ENCODE assay signal across 10 mouse cellular contexts in the genomic region with DNA sequence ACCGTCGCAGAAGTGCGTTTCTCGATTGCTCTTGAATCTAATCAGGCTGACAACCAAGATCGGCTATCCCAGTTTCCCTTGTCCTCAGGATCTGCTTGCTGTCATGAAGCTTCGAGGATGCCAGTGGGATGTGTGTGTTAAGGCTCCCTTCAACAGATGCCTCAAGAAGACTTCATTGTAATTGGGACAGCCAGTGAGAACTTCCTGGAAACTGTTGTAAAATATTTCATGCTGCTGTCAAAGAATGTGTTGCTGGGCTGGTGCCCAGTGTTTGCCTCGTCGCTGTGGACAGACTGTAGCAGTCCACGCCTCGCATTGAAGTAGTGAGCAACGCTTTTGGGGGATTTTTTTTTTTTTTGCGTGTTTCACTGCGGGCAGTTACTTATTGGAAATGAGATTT.
DNase-seq lines count a peak whose midpoint lies in the region; ATAC-seq and TF ChIP-seq lines count a peak whose summit lies in the region.
"Had no signal": no experiment of that assay in that cellular context is flagged by ENCODE, and none has a peak within 500 bp of the region (broad histone marks: within the 10 kb centered on the region; RNA-seq: fewer than 3 reads in every experiment).

No protein-coding gene starts in this region.

- no peaks in the 10 kb centered on the region for H3K36me3 ChIP-seq in forebrain, postnatal 0 days (ENCODE audit: insufficient read depth)
- no peaks in the 10 kb centered on the region for H3K36me3 ChIP-seq in forebrain, embryonic 11.5 days (ENCODE audit: control insufficient read depth, insufficient read depth, low read length)
- no peaks in the 10 kb centered on the region for H3K36me3 ChIP-seq in limb, embryonic 14.5 days (ENCODE audit: control insufficient read depth, insufficient read depth, low read length)
- H3K36me3 ChIP-seq in limb, embryonic 10.5 days = no peaks in the 10 kb centered on the region
- H3K36me3 ChIP-seq: lung, embryonic 15.5 days had no signal

- H3K9ac ChIP-seq in forebrain, postnatal 0 days = no peak overlapping the region
- no peak overlapping the region for H3K9ac ChIP-seq in forebrain, embryonic 11.5 days (ENCODE audit: low read length)
- no peak overlapping the region for H3K9ac ChIP-seq in limb, embryonic 14.5 days (ENCODE audit: low read depth, low read length, severe bottlenecking)
- H3K9ac ChIP-seq: lung, embryonic 15.5 days had no signal

- no peak for TF ChIP-seq POLR2A in limb, embryonic 14.5 days (IDR thresholded peaks at IDR 0.05; ENCODE audit: borderline replicate concordance, extremely low read depth, insufficient read depth, insufficient read length)

- TF ChIP-seq CTCF in forebrain, postnatal 0 days (IDR thresholded peaks at IDR 0.05; ENCODE audit: low read depth) = no peak

- no peak overlapping the region for H3K4me2 ChIP-seq in forebrain, postnatal 0 days (ENCODE audit: low read depth)
- H3K4me2 ChIP-seq in forebrain, embryonic 11.5 days (ENCODE audit: low read depth, low read length, severe bottlenecking) = no peak overlapping the region
- no peak overlapping the region for H3K4me2 ChIP-seq in limb, embryonic 14.5 days (replicated peaks; ENCODE audit: low read depth, low read length, severe bottlenecking)
- H3K4me2 ChIP-seq: lung, embryonic 15.5 days had no signal

- H3K4me1 ChIP-seq in forebrain, postnatal 0 days (ENCODE audit: insufficient read depth) = no peaks in the 10 kb centered on the region
- no peaks in the 10 kb centered on the region for H3K4me1 ChIP-seq in forebrain, embryonic 11.5 days (replicated peaks; ENCODE audit: control insufficient read depth, insufficient read depth, low read length)
- H3K4me1 ChIP-seq in limb, embryonic 14.5 days (ENCODE audit: control insufficient read depth, insufficient read depth, low read length) = peaks cover 10% of the 10 kb centered on the region; the same call in 1 of the 2 replicates
- H3K4me1 ChIP-seq in limb, embryonic 10.5 days = peaks cover 16% of the 10 kb centered on the region

- peaks cover 4% of the 10 kb centered on the region; the same call in 1 of the 2 replicates for H3K27me3 ChIP-seq in forebrain, postnatal 0 days (ENCODE audit: insufficient read depth, low read length)
- no peaks in the 10 kb centered on the region for H3K27me3 ChIP-seq in forebrain, embryonic 11.5 days (ENCODE audit: control insufficient read depth, insufficient read depth, low read length)
- H3K27me3 ChIP-seq in limb, embryonic 14.5 days (ENCODE audit: control insufficient read depth, insufficient read depth, low read length) = no peaks in the 10 kb centered on the region
- H3K27me3 ChIP-seq in limb, embryonic 10.5 days (ENCODE audit: low read depth, poor library complexity, severe bottlenecking) = no peaks in the 10 kb centered on the region; the same call in 1 of the 2 replicates

- 0 out of 2 replicates have a peak, but pooled peaks cover 3% of the 10 kb centered on the region for H3K9me3 ChIP-seq in forebrain, postnatal 0 days (ENCODE audit: low read length)
- H3K9me3 ChIP-seq in forebrain, embryonic 11.5 days (ENCODE audit: control insufficient read depth, low read length) = no peaks in the 10 kb centered on the region
- H3K9me3 ChIP-seq in limb, embryonic 14.5 days (ENCODE audit: control insufficient read depth, low read length) = no peaks in the 10 kb centered on the region
- H3K9me3 ChIP-seq in limb, embryonic 10.5 days (replicated peaks) = no peaks in the 10 kb centered on the region
- H3K9me3 ChIP-seq: lung, embryonic 15.5 days had no signal

- no peak overlapping the region for H3K27ac ChIP-seq in forebrain, postnatal 0 days (ENCODE audit: low read depth, low read length)
- no peak overlapping the region for H3K27ac ChIP-seq in forebrain, embryonic 11.5 days (ENCODE audit: low read depth, low read length)
- H3K27ac ChIP-seq in limb, embryonic 14.5 days (replicated peaks; ENCODE audit: low read depth, low read length) = no peak overlapping the region
- no peak overlapping the region for H3K27ac ChIP-seq in limb, embryonic 10.5 days
- H3K27ac ChIP-seq: lung, embryonic 15.5 days had no signal

- peak; percentile 86 for ATAC-seq in forebrain, postnatal 0 days
- ATAC-seq in forebrain, embryonic 11.5 days (replicated peaks; ENCODE audit: low FRiP score) = no peak
- no peak for ATAC-seq in limb, embryonic 14.5 days (ENCODE audit: low FRiP score, low read depth)
- ATAC-seq: inflammation-experienced regulatory T-cells, adult 6 months had no signal

- 54% methylated on average over 13 of the region's 13 CpGs for WGBS in forebrain, postnatal 0 days
- 91% methylated on average over 13 of the region's 13 CpGs for WGBS in forebrain, embryonic 11.5 days
- 38% methylated on average over 13 of the region's 13 CpGs for WGBS in limb, embryonic 14.5 days
- 84% methylated on average over 13 of the region's 13 CpGs for WGBS in limb, embryonic 10.5 days

- DNase-seq in forebrain, postnatal 0 days = peak; percentile 76
- no peak for DNase-seq in forebrain, embryonic 11.5 days (ENCODE audit: low spot score)
- peak; percentile 53 for DNase-seq in limb, embryonic 14.5 days (ENCODE audit: low spot score)
- no peak for DNase-seq in limb, embryonic 10.5 days (ENCODE audit: low spot score)
- peak; percentile 13 to 49 for DNase-seq in left cerebral cortex, adult 18-20 months (ENCODE audit: low spot score in 2 of 2)
- peak; percentile 26 for DNase-seq in right cerebral cortex, postnatal 25 days
- no peak for DNase-seq in spleen, postnatal 36 days (ENCODE audit: low spot score in 2 of 2)
- DNase-seq in liver = no peak

- no peak overlapping the region for H3K4me3 ChIP-seq in forebrain, postnatal 0 days (ENCODE audit: low read depth, low read length)
- H3K4me3 ChIP-seq in forebrain, embryonic 11.5 days (ENCODE audit: low read depth, low read length) = no peak overlapping the region
- H3K4me3 ChIP-seq in limb, embryonic 14.5 days (replicated peaks; ENCODE audit: low read length) = no peak overlapping the region
- H3K4me3 ChIP-seq in limb, embryonic 10.5 days = no peak overlapping the region
- H3K4me3 ChIP-seq: lung, embryonic 15.5 days had no signal

Comparison
In these comparisons a context has a peak if more than half of its experiments do, and no peak if none do; other contexts are left out.
1. DNase-seq: peak in forebrain, postnatal 0 days (single experiment), limb, embryonic 14.5 days (single experiment), left cerebral cortex, adult 18-20 months (2 of 2) and right cerebral cortex, postnatal 25 days (single experiment); none in forebrain, embryonic 11.5 days (single experiment), limb, embryonic 10.5 days (single experiment), spleen, postnatal 36 days (0 of 2) and liver (single experiment).